Mouse (Mus musculus) ovary, postnatal 14 days (tissue): ENCODE data around the gene Rsrp1.

Experiments
- DNase-seq: peaks from one replicate; pipeline ENCODE4 v3.0.0; 2022; ENCODE audit warnings: low spot score

The Rsrp1 gene

DNA sequence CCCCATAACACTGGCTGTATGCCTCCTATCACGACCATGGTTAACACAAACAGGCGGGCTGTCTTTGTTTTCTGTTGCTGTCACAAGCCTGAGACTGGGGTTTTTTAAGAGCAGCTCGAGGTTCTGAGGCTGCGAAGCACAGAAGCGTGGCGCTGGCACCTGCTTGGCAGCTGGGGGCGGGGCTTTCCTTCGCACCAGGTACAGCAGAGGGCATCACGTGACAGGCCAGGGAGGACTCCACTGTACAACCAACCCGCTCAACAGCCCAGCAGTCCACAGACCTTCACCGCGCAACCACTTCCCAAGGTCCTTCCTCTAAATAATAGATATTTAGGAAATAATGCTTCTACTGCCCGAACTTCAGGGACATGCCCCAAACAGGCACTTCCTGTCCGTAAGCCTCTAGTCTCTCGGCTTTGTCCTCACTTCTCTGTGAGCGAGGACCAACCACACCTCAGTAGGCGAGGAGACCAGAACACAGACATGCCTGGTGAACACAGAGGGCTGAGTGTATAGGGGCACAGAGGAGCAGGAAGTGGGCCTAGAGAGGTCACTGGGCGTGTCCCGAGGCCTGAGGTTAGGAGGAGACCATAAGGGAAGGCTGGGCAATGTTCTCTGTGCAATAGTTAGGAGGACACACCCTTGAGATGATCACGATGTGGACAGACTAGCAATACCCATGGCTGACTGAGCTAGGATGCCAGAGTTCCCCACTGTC, 44.7 kb downstream of the Rsrp1 start:
- DNase-seq: no peak

DNA sequence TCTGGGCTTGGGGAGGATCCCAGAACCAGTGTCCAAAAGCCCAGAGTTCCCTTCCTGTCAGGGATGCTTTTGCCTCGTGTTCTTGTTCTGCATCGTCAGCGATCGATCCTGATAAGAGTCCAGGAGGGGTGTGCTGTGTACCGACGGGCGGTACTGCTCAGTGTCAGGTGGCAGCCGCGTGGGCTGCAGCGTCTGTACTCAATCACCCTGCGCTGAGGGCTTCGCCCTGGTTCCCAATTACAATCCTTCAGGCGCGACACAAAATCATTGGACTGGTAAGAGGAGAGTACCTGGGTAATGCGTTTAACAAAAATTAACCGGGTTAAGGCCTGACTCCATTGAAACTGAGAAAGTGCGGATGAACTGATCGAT, 45.2 kb downstream of the Rsrp1 start:
- DNase-seq: no peak

DNA sequence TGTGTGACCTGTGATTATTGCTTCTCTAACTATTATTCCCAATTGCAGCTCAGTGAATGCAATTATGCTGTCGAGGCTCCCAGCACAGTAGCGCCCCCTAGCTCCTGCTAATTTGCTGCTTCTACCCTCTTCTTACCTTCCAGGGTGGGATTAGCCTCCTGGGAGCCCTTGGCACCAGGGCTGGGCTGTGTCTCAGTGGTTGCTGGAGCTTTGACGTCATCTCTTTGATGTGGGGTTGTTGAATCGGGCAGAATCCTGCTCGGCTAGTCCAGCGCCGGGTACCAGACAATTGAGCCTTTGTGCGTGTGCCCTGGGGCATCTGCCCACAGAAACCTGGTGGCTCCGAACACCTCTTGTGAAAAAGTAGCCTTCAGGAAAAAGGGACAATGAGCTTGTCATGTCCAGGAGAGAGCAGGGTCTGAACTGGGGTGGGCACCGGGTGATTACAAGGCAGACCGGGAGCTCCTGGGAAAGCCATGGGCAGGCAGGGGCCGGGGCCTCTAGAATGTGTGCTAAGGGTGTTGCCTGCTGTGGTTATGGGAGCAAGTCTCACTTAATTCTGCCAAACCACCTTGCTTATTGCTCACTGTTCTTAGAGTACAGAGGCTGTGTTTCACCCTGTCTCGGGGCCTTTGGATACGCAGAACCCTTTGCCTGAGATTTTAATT, 52.0 kb downstream of the Rsrp1 start:
- no peak for DNase-seq

DNA sequence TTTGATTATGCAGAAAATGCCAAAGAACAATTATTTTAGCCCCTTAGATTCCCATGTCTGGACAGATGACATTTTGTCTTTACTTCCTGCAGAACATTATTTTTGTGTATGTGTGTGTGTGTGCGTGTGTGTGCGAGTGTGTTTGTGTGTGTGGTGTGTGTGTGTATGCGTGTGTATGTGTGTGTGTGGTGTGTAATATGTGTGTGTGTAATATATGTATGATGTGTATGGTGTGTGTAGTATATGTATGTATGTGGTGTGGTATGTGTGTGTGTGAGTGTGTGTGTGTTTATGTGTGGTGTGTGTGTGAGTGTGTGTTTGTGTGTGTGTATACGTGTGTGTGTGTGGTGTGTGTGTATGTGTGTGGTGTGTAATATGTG, 52.5 kb downstream of the Rsrp1 start:
- no peak for DNase-seq
